In genomic region chr10:93083963-93084340, GRCm38 (mm10) we compare ENCODE assay signal across 12 mouse cellular contexts. TPM values are rescaled to one million over a fixed set of nuclear protein-coding genes. Genes with fewer than 3 reads are reported as not detected.
DNase-seq lines count a peak whose midpoint lies in the region; ATAC-seq and TF ChIP-seq lines count a peak whose summit lies in the region.
"Had no signal": no experiment of that assay in that cellular context is flagged by ENCODE, and none has a peak within 500 bp of the region (broad histone marks: within the 10 kb centered on the region; RNA-seq: fewer than 3 reads in every experiment).

No protein-coding gene starts in this region.

- in situ Hi-C loops in CH12.LX (cut with MboI; ENCODE audit: low pct_ligation_motif_present, low pct_unique_long_range_greater_than_20kb, low sequenced_read_pairs) = no loop called here

- peaks cover 6 to 15% of the 10 kb centered on the region in 2 experiments; a peak in 3 of 4 replicates for H3K4me1 ChIP-seq in CH12.LX (ENCODE audit: control insufficient read depth in 1 of 2, insufficient read depth in 2 of 2)
- H3K4me1 ChIP-seq in hindbrain, embryonic 14.5 days (replicated peaks; ENCODE audit: control insufficient read depth, insufficient read depth, low read length) = peaks cover 24% of the 10 kb centered on the region
- H3K4me1 ChIP-seq in midbrain, postnatal 0 days (ENCODE audit: insufficient read depth, low read length) = no peaks in the 10 kb centered on the region

- TF ChIP-seq RAD21 in CH12.LX (IDR thresholded peaks at IDR 0.05; ENCODE audit: low read depth, low read length) = no peak

- no peak for ATAC-seq in hindbrain, embryonic 14.5 days (ENCODE audit: low FRiP score)
- ATAC-seq in midbrain, postnatal 0 days (ENCODE audit: low FRiP score) = no peak

- no peak overlapping the region for H3K27ac ChIP-seq in CH12.LX (ENCODE audit: insufficient read depth, low read depth)
- peak overlapping the region; percentile 75 for H3K27ac ChIP-seq in hindbrain, embryonic 14.5 days
- no peak overlapping the region for H3K27ac ChIP-seq in midbrain, postnatal 0 days (ENCODE audit: low read depth, low read length)
- H3K27ac ChIP-seq: gastrocnemius, adult 2 months; heart, embryonic 13.5 days had no signal

- no peaks in the 10 kb centered on the region for H3K79me2 ChIP-seq in CH12.LX (replicated peaks; ENCODE audit: control insufficient read depth, extremely low read depth, insufficient read depth, poor library complexity, severe bottlenecking)

- H3K9me3 ChIP-seq in CH12.LX (replicated peaks; ENCODE audit: low read length) = no peaks in the 10 kb centered on the region
- no peaks in the 10 kb centered on the region for H3K9me3 ChIP-seq in hindbrain, embryonic 14.5 days (ENCODE audit: control insufficient read depth, low read length)
- H3K9me3 ChIP-seq in midbrain, postnatal 0 days (ENCODE audit: low read length) = no peaks in the 10 kb centered on the region
- H3K9me3 ChIP-seq: heart, embryonic 13.5 days had no signal

- no peaks in the 10 kb centered on the region for H3K36me3 ChIP-seq in CH12.LX (replicated peaks in 1 of 2; ENCODE audit: control insufficient read depth in 1 of 2, insufficient read depth in 1 of 2, low read length in 1 of 2)
- H3K36me3 ChIP-seq in hindbrain, embryonic 14.5 days (replicated peaks; ENCODE audit: control insufficient read depth, insufficient read depth) = no peaks in the 10 kb centered on the region
- no peaks in the 10 kb centered on the region for H3K36me3 ChIP-seq in midbrain, postnatal 0 days (ENCODE audit: insufficient read depth, low read length)
- H3K36me3 ChIP-seq: heart, embryonic 13.5 days had no signal

- H3K4me3 ChIP-seq in CH12.LX (replicated peaks in 1 of 3; ENCODE audit: low read depth in 2 of 3, low read length in 2 of 3, poor library complexity in 1 of 3) = no peak overlapping the region
- no peak overlapping the region for H3K4me3 ChIP-seq in hindbrain, embryonic 14.5 days (replicated peaks; ENCODE audit: low read length)
- no peak overlapping the region for H3K4me3 ChIP-seq in midbrain, postnatal 0 days (ENCODE audit: low read depth, low read length)

- no peaks in the 10 kb centered on the region for H3K27me3 ChIP-seq in CH12.LX (replicated peaks)
- H3K27me3 ChIP-seq in hindbrain, embryonic 14.5 days (ENCODE audit: control insufficient read depth, insufficient read depth, low read length) = no peaks in the 10 kb centered on the region
- H3K27me3 ChIP-seq in midbrain, postnatal 0 days (ENCODE audit: insufficient read depth, low read length) = no peaks in the 10 kb centered on the region
- H3K27me3 ChIP-seq: heart, embryonic 13.5 days had no signal

- no peak for DNase-seq in CH12.LX (ENCODE audit: extremely low read depth)
- DNase-seq in brain, embryonic 14.5 days (ENCODE audit: low read depth) = peak; percentile 74
- peak; percentile 27 for DNase-seq in hindbrain, embryonic 14.5 days (ENCODE audit: low spot score)
- no peak for DNase-seq in midbrain, postnatal 0 days (ENCODE audit: low spot score)
- no peak for DNase-seq in heart, postnatal 4 days
- no peak for DNase-seq in gastrocnemius, postnatal 10 days
- DNase-seq in heart, adult 11 months = no peak
- DNase-seq: gastrocnemius, adult 2 months; kidney, postnatal 25 days; layer of hippocampus, postnatal 36 days had no signal

- no peak for TF ChIP-seq CTCF in CH12.LX (conservative IDR thresholded peaks at IDR 0.05 in 1 of 2, IDR thresholded peaks at IDR 0.05 in 1 of 2; ENCODE audit: low read depth in 2 of 2, low read length in 2 of 2)
- TF ChIP-seq CTCF in brain, embryonic 14.5 days (IDR thresholded peaks at IDR 0.05; ENCODE audit: borderline replicate concordance, extremely low read depth, insufficient read depth, insufficient read length) = no peak
- no peak for TF ChIP-seq CTCF in midbrain, postnatal 0 days (IDR thresholded peaks at IDR 0.05)

- no peak overlapping the region for H3K9ac ChIP-seq in CH12.LX (ENCODE audit: insufficient read depth, low read depth)
- H3K9ac ChIP-seq in hindbrain, embryonic 14.5 days = no peak overlapping the region
- no peak overlapping the region for H3K9ac ChIP-seq in midbrain, postnatal 0 days (replicated peaks; ENCODE audit: low read length, poor library complexity, severe bottlenecking)
- H3K9ac ChIP-seq: lung, embryonic 14.5 days had no signal

- no peak for TF ChIP-seq EP300 in CH12.LX (IDR thresholded peaks at IDR 0.05; ENCODE audit: low read length)

- TF ChIP-seq POLR2A in CH12.LX (IDR thresholded peaks at IDR 0.05; ENCODE audit: low read depth, low read length) = no peak
- TF ChIP-seq POLR2A in brain, embryonic 14.5 days (IDR thresholded peaks at IDR 0.05; ENCODE audit: borderline replicate concordance, extremely low read depth, insufficient read depth, insufficient read length, poor library complexity, severe bottlenecking) = no peak

- dilution Hi-C loops in CH12.LX (cut with MboI; ENCODE audit: extremely low pct_ligation_motif_present, extremely low pct_unique_long_range_greater_than_20kb, low sequenced_read_pairs) = no loop called here

- peak overlapping the region; percentile 15; the same call in 1 of the 2 replicates for H3K4me2 ChIP-seq in CH12.LX (ENCODE audit: insufficient read depth, low read depth, poor library complexity, severe bottlenecking)
- peak overlapping the region; percentile 47; the same call in 1 of the 2 replicates for H3K4me2 ChIP-seq in hindbrain, embryonic 14.5 days (replicated peaks)
- H3K4me2 ChIP-seq in midbrain, postnatal 0 days (ENCODE audit: low read depth, low read length, poor library complexity, severe bottlenecking) = peak overlapping the region; percentile 12; the same call in 1 of the 2 replicates

- 34% methylated on average over 8 of the region's 8 CpGs for WGBS in hindbrain, embryonic 14.5 days
- WGBS in midbrain, postnatal 0 days = 25% methylated on average over 8 of the region's 8 CpGs

TF ChIP-seq in CH12.LX, 34 proteins besides CTCF, POLR2A, EP300 and RAD21:
- TF ChIP-seq BHLHE40 (IDR thresholded peaks at IDR 0.05; ENCODE audit: low read depth, low read length) = 0 out of 2 replicates have a peak, but pooled peaks have one; percentile 11
- no peak for TF ChIP-seq CHD2 (IDR thresholded peaks at IDR 0.05; ENCODE audit: low read length)

RNA-seq across cellular contexts. Expression of gene Cfap54, which starts 2.5 kb away (rescaled TPM):
- total RNA-seq in CH12.LX (2012; rRNA removed) = 0.38 and 0.84 TPM in 2 replicates
- 0.73 and 1.3 TPM in 2 replicates for total RNA-seq in CH12.LX (2014; rRNA removed)
- polyA plus RNA-seq in CH12.LX (2012; ENCODE audit: insufficient read length, low read depth) = 1.3 TPM in 2 replicates
- 1.9 and 2.8 TPM in 2 replicates for polyA plus RNA-seq in brain, embryonic 14.5 days (2012; rRNA removed)
- polyA plus RNA-seq in hindbrain, embryonic 14.5 days (2014; fragmentation: Nextera tagmentation; extraction: Ambion mirVana) = 2.4 and 3.6 TPM in 2 replicates
- 4.7 and 4.9 TPM in 2 replicates for total RNA-seq in midbrain, postnatal 0 days (2014; rRNA removed)
- 3.2 and 4.2 TPM in 2 replicates for polyA plus RNA-seq in midbrain, postnatal 0 days (2015; fragmentation: Nextera tagmentation; extraction: Ambion mirVana)
- total RNA-seq in heart, postnatal 4 days (2021) = under 1 TPM; 0.45 to 0.79 TPM
- 1 to 10 TPM in 1 of 2 experiments, under 1 TPM in 1; 0.54 to 1.1 TPM for total RNA-seq in gastrocnemius, postnatal 10 days (2021)

Comparison
In these comparisons a context has a peak if more than half of its experiments do, and no peak if none do; other contexts are left out.
1. DNase-seq: peak in brain, embryonic 14.5 days (single experiment) and hindbrain, embryonic 14.5 days (single experiment); none in CH12.LX (single experiment), midbrain, postnatal 0 days (single experiment), heart, postnatal 4 days (single experiment), gastrocnemius, postnatal 10 days (single experiment) and heart, adult 11 months (single experiment).
2. Peak in every context shown above with its lines, with median percentiles within 50 percentile points of each other: H3K4me2 ChIP-seq.